Mouse (Mus musculus) skeletal muscle tissue, adult 2 months (tissue): ENCODE data around the gene Rhbdl1.

Source experiments
- DNase-seq: peaks from one replicate; pipeline ENCODE4 v3.0.0-alpha.2; 2012; ENCODE audit warnings: low read depth, low spot score

Gene Rhbdl1

DNA sequence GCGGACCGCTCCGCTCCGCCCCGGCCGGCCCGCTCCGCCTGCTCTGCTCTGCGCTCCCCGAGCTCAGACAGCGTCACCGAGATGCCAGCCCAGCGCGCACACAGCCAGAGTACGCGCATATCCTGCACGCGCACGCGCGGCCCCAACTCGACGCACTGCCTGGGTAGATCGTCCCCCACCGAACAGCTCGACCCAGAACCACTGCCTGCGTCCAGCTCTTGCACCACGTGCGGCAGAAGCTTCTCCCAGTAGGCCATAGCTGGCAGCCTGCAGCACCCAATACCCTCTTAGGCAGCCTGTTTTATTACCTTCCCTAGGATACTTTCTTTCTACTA is at the start of gene Rhbdl1:
TSS of gene Rhbdl1 (minus strand) at position 220 of the 335 bp plus-strand sequence.
- peak; percentile 95 for DNase-seq

DNA sequence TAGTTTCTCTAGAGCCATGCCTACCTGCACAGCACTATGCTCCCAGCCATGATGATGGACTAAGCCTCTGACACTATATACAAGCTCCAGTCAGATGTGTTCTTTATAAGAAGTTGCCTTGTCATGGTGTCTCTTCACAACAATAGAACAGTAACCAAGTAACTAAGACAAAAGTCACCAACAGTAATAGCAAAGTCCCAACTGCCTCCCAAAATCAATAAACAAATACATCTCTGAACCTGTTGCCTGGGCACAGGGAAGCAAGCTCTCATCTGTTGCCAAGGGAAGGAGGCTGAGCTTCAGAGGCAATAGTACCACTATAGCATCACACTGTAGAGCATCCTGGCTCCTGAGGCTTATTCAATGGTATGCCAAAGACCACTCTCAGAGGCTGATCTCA is 49.7 kb upstream of the Rhbdl1 start:
- no peak for DNase-seq

DNA sequence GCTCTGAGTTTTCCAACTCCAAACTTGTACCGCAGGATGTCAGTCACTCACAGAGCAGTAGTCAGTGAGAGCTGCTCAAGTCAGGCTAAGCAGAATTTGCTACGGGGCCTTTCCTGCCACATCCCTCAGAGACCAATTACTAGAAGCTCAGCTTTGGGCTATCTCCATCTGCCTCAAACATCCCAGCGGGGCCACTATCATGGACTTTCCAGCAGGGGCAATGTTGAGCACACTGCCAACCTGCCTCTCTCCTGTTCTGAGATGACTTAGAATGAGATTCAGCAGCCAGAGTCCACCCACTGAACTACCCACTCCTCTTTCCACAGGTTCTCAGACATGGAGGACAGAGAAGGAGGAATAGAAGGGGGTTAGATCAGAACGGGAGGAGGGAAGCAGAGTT is 48.5 kb upstream of the Rhbdl1 start:
- DNase-seq = no peak

GRCm38 (mm10) chr17:25883824-25884223 is 46.7 kb upstream of the Rhbdl1 start:
- no peak for DNase-seq

GRCm38 (mm10) chr17:25883268-25883667 is 46.2 kb upstream of the Rhbdl1 start:
- DNase-seq = no peak

- no peak for DNase-seq
Observed at GRCm38 (mm10) chr17:25882306-25882705, 45.2 kb upstream of the Rhbdl1 start.

- DNase-seq = no peak
Observed at GRCm38 (mm10) chr17:25881691-25882090, 44.6 kb upstream of the Rhbdl1 start.

DNA sequence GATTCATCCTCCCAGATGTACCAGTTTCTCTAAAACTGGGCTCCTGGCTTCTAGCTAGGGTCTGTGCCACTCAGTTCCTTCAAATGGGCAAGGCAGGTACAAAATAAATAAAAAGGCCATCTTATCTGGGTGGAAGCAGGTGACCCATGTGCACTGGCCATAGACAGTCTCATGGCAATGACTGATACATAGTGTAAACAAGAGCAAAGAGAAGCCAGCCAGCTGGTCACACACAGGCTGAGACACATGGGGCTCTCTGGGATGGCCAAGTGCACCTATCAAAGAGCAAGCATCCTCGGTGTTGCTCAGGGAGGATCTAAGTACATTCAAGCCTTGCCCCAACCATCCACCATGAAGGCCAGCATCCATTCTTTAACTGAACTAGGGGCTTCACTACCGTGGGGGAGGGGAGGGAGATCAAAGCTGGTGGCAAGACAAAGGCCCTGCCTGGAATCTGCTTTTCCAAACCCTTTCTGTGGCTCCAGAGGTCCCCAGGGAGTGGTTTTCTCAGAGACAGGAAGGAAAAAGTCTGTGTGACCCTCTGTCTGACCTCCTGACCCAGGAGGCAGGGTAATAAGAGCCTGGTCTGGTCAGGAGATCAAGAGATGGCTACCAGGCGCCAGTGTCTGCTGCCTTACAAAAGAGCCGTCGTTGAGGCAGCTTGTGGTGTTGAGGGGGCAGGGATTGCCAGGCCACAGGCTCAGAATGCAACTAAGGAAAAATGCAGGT is 44.0 kb upstream of the Rhbdl1 start:
- no peak for DNase-seq

DNA sequence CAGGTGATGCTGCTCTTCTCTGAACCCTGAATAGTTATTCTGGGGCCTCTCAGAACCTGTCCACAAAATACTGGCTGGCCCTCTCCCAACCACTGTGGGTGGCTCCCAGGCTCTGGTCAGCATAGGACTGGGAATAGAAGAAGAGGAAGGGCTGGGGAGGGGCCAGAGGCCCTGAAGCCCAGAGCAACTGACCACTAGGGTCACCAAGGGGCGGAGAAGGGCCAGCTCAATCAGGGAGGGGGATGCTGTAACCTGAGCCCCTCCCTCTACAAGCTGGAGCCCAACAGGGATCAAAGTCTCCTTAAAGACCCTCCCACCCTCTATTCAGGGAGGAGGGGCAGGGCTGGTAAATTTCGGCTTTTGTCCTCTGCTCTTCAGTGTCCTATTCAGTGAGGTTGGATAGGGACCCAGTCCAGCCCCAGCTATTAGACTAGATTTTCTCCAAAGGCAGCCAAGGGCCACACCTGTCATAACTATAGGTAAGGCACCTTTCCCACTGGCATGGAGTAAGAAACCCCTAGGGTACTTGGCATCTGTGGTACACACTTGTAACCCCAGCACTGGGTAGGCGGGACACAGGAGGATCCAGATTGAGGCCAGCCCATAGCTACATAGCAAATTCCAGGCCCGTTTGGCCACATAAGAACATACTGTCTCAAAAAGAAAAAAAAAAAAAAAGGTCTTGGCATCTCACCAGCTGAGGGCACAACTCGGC is 43.3 kb upstream of the Rhbdl1 start, which contains the start of gene Wfikkn1:
TSS of gene Wfikkn1 (minus strand) at position 663 of the 715 bp plus-strand sequence.
- DNase-seq = no peak

GRCm38 (mm10) chr17:25879750-25880149 is 42.7 kb upstream of the Rhbdl1 start:
- no peak for DNase-seq

DNA sequence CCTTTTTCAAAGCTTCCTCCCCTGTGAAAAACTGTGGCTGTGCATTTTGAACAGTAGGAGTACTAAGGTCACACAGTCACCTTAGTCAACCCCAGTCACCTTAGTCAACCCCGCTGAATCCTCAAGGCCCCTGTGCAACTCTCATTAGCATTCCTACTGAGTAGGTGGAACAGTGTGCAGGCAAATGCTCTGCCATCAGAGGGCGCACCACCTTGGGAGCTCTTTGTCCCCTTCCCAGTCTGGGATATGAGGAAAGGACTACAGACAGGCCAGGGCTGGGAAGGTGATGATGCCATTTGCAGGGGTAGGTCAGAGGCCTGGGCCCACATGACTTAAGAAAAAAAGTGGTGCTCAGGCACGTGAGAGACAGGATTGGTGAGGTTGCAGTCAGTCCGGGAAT is 42.2 kb upstream of the Rhbdl1 start:
- no peak for DNase-seq

- DNase-seq = no peak
Observed at GRCm38 (mm10) chr17:25878611-25879180, 41.6 kb upstream of the Rhbdl1 start.

GRCm38 (mm10) chr17:25877741-25878610 is 40.9 kb upstream of the Rhbdl1 start:
- no peak for DNase-seq

GRCm38 (mm10) chr17:25877025-25877424 is 39.9 kb upstream of the Rhbdl1 start:
- DNase-seq = no peak

DNA sequence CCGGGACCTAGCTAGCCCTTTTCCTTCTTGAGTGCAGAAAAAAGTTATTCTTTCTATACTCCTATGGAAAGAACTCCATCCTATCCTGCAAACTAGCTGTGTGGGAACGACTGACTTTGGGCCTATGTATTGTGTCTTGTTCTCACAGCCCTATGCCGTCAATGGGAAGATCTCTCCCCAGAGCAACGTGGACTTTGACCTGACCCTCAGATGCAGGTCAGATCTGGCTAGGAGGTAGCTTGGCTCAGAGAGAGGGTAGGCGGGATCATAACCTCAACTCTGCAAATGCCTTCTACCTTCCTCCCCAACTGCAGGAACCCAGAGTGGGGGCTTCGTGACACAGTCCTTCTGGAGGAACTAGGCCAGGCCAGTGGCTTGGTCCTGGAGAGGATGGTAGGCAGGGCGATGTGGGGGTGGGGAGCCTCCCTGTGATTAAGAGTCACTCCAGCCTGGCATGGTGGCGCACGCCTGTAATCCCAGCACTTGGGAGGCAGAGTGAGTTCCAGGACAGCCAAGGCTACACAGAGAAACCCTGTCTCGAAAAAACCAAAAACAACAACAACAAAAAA is 39.3 kb upstream of the Rhbdl1 start:
- no peak for DNase-seq

GRCm38 (mm10) chr17:25875171-25876136 is 38.4 kb upstream of the Rhbdl1 start:
- DNase-seq = peak; percentile 80

DNA sequence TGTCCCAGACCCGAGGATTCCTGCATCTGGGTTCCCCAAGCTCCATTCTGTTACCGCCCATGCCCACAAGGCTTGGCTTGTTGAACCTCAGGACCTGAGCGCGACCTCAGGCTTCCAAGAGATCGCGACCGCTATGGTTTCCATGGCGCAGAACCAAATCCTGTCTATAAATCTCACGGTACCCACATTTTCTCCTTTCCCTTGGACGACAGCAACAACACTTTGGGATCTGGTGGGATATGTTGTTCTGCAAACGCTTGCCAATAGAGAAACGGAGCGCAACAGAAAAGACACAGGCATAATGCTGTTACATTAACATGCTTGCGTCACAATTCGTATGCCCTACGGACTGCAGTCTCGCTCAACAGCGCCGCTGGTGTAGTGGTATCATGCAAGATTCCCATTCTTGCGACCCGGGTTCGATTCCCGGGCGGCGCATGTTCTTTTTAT is 37.7 kb upstream of the Rhbdl1 start, which contains the start of gene Mettl26:
TSS of gene Mettl26 (plus strand) at position 354 of the 450 bp plus-strand sequence.
- peak; percentile 91 for DNase-seq

- DNase-seq = no peak
Observed at GRCm38 (mm10) chr17:25874148-25874720, 37.1 kb upstream of the Rhbdl1 start.

DNA sequence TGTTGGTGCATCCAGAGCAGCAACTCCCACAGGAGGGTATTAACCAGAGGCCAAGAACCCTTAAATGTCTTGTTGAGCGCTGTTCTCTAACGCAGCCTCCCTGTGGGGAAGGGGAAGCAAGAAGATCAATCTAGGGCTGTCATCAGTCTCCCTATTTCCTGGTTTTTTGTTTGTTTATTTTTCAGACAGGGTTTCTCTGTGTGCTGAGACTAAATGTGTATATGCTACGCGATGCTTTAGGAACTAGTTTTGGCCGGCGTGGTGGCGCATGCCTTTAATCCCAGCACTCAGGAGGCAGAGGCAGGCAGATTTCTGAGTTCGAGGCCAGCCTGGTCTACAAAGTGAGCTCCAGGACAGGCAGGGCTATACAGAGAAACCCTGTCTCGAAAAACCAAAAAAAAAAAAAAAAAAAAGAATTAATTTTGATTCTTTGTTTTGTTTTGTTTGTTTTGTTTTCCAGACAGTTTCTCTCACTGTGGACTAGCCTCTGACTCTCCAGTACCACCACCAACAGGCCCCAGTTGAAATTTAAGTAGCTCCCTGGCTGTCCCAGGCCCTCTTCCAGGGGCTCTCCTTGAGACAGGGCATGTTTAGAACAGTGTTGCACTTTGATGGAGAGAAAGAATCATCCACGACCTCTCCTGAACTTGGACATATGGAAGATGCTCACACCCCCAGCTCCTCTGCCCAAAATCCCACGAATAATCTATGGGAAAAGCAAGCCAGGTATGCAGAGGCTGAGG is 36.5 kb upstream of the Rhbdl1 start:
- DNase-seq = no peak
